Mouse (Mus musculus): ENCODE results near the gene Ugt2b5.
"Not testable (repeated sequence)": the region's sequence is repeated elsewhere in the genome, so short reads cannot be mapped to it uniquely, and the experiment has no call there.

Gene Ugt2b5

DNA sequence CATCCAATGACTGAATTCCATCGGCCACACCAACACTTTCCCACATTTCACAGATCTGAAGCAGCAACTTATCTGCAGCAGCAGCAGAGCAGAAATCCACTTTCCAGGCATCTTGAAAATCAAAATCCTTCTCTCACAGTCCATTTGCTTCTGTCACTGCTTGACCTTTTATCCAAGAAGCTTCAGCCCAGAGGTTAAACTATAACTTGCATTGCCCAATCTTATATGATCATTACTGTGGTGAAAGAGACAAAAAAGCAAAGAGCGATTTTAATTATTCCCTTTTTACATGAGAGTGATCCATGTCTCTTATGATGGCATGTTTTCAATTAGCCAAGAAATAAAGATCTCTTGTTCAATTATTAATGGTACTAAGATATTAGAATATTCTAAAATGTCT lies at the start of gene Ugt2b5:
TSS of gene Ugt2b5 (minus strand) at position 123 of the 400 bp plus-strand sequence.
- in situ Hi-C loops (cut with MboI, MseI) = not testable (repeated sequence)

GRCm38 (mm10) chr5:87175780-87176179 lies 35.7 kb upstream of the Ugt2b5 start:
- in situ Hi-C loops (cut with MboI, MseI) = not testable (repeated sequence)

DNA sequence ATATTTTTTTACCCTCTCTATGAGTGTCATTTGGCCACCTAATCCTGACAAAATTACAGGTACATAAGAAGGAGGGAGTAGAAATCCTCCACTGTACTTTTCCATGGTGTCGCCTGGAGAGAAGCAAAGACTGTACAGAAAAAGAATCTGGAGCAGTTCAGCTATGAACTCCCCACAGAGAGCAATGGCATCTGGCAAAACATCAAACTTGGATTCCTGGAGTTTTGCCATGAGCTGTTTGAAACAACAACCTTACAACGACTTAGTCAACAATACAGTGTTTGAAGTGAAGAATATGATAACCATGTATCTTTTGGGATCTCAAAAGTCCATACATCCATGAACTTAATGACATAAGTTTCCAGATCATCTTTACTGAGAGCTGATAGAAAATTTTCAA lies 34.6 kb upstream of the Ugt2b5 start:
- in situ Hi-C loops (cut with MboI, MseI) = no loop called here

DNA sequence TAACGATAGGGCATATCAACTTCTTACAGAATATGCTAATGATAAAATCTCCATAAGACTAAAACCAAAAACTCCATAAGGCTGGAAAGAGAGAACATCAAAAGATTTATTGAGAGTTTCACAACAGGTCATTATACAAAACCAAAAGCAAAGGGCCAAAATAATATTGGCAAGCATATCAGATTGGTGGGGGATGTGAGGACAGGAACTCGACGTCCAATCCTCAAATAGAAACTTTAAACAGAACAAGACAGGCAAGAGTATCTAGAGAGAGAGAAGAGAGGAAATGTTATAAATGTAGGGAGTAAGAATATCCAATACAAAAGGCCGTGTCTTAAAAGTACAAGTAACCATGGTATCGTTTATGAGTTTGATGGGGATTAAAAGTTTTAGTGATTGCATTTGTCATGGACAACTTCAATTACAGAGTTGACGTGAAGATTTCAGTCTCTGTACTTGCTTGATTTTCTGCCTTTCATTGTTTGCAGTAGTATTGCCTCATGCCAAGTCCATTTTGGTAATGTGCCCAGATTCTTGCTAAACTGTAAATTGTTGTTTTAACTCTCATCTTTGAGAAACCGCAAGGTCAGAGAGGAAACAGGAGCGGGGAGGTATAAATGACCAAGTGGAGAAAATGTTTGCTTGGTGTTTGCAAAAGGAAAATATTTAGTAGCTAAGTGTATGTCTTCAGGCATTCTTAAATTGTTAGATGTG lies 7.8 kb upstream of the Ugt2b5 start:
- in situ Hi-C loops (cut with MboI, MseI) = no loop called here

GRCm38 (mm10) chr5:87142865-87143456 lies 2.8 kb upstream of the Ugt2b5 start:
- in situ Hi-C loops (cut with MboI, MseI) = no loop called here

DNA sequence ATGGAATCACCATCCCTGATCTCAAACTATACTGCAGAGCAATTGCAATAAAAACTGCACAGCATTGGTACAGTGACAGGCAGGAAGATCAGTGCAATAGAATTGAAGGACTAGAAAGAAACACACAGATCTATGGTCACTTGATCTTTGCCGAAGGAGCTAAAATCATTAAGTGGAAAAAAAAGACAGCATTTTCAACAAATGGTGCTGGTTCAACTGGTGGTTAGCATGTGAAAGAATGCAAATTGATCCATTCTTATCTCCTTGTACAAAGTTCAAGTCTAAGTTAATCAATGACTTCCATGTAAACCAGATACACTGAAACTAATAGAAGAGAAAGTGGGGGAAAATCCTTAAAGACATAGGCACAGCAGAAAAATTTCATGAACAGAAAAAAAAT lies 36.4 kb downstream of the Ugt2b5 start:
- in situ Hi-C loops (cut with MboI, MseI) = not testable (repeated sequence)

GRCm38 (mm10) chr5:87092346-87093027 lies 47.6 kb downstream of the Ugt2b5 start, which contains the start of gene Ugt2b36:
Gene Ugt2b36 (minus strand): TSS chr5:87092555.
- in situ Hi-C loops (cut with MboI, MseI) = no loop called here

DNA sequence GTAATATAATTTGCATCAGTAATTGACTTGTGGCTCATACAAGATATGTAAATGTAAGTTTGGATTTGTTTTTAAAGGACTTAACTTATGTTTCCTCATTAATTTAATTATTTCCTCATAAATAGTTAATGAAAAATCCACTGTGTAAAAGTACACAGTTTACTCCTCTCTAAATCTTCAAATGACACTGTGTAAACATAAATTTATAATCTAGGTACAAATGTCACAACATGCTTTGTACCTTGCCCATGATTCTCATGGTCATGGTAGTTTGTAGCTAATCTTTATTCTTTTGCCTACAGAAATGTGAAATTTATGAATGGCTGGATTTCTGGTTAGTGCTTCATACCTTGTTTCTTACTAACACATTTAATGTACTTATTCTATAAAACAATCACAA lies 49.0 kb downstream of the Ugt2b5 start:
- in situ Hi-C loops (cut with MboI, MseI) = no loop called here

GRCm38 (mm10) chr5:87089264-87089663 lies 50.9 kb downstream of the Ugt2b5 start:
- in situ Hi-C loops (cut with MboI, MseI) = no loop called here

DNA sequence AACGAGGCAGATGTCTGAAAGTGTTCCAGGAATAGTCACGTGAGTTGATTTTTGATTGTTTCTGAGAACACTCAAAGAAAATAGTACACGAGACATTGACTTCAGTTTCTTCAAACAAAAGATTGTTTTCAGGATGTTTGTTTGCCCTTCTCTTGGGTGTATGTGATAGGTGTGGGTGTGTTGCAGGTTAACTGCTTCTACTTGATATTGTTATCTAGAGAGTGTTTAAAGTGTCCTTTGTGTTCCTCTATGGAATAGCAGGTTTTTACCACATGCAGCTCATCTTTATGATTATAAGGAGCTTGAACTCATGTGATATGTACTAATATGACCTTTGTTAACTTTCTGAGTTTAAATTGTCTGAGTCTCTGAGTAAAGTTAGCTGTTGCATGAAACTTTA lies 53.8 kb downstream of the Ugt2b5 start:
- in situ Hi-C loops (cut with MboI, MseI) = no loop called here
